Mouse (Mus musculus): ENCODE results near the gene Gm7954. TPM values are rescaled to one million over a fixed set of nuclear protein-coding genes. Genes with fewer than 3 reads are reported as not detected.

Gm7954 gene
- polyA plus RNA-seq (2012; rRNA removed) = not detected in 2 replicates

DNA sequence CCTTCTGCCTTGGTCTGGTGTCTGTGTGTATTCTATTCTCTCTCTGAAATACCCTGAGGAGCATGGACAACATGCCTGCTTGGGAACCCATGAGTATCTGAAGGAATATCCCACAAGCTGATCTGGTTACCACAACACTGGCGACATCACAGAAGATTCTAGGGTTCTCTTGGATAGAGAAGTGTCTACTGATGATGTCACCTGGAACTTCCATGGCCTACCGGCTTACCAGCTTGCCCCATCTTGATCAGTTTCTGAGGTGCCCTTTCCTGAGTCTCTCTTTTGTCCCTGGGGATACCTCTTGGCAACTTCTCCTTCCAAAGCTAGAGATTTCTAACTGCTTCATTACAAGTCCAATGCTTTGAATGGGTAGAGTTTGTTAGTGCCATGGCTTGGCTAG, at the start of gene Gm7954:
TSS of gene Gm7954 (minus strand) at position 101 of the 400 bp plus-strand sequence.

DNA sequence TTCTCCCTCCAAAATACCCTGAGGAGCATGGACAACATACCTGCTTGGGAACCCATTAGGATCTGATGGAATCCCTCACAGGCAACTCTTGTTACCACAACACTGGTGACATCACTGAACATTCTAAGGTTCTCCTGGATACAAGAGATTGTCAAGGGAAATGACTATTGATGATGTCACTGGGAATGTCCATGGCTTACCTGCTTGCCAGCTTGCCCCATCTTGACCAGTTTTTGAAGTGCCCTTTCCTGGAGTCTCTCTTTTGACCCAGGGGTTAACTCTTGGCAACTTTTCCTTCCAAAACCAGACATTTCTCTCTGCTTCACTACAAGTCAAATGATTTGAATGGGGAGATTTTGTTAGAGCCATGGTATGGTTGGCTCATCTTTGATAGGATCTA, 36.1 kb upstream of the Gm7954 start, which contains the start of gene Gm3486:
TSS of gene Gm3486 (minus strand) at position 101 of the 400 bp plus-strand sequence.

GRCm38 (mm10) chr14:41408181-41408580, 45.1 kb downstream of the Gm7954 start, which contains the start of gene Gm6482:
Gene Gm6482 (minus strand): TSS chr14:41408281.

Other genes with a start within 250 kb of the Gm7954 start
- 0.18 and 0.26 TPM in 2 replicates for gene Gm2832, start 174.7 kb downstream of the Gm7954 start, polyA plus RNA-seq (2012; rRNA removed)
- gene Gm5798, start 104.9 kb downstream of the Gm7954 start, polyA plus RNA-seq (2012; rRNA removed) = not detected in 2 replicates
- not detected in 2 replicates for gene Gm7945, start 67.1 kb downstream of the Gm7954 start, polyA plus RNA-seq (2012; rRNA removed)
- not detected in 2 replicates for gene Gm6482, start 45.2 kb downstream of the Gm7954 start, polyA plus RNA-seq (2012; rRNA removed)
- gene Gm3486, start 36.0 kb upstream of the Gm7954 start, polyA plus RNA-seq (2012; rRNA removed) = not detected in 2 replicates
- not detected in 2 replicates for gene Gm7970, start 102.1 kb upstream of the Gm7954 start, polyA plus RNA-seq (2012; rRNA removed)
- gene 1700049E17Rik2, start 119.7 kb upstream of the Gm7954 start, polyA plus RNA-seq (2012; rRNA removed) = not detected in 2 replicates
- not detected in 2 replicates for gene Gm3072, start 171.1 kb upstream of the Gm7954 start, polyA plus RNA-seq (2012; rRNA removed)
- not detected in 2 replicates for gene Gm3676, start 193.0 kb upstream of the Gm7954 start, polyA plus RNA-seq (2012; rRNA removed)
- not detected in 2 replicates for gene Gm8068, start 248.4 kb upstream of the Gm7954 start, polyA plus RNA-seq (2012; rRNA removed)

Data from central nervous system, embryonic 14 days (tissue).